Mouse (Mus musculus) heart, postnatal 36 days (tissue): Measurements from ENCODE around the gene Camk2b. TPM values are rescaled to one million over a fixed set of nuclear protein-coding genes. Genes with fewer than 3 reads are reported as not detected.
"Not testable (repeated sequence)": the region's sequence is repeated elsewhere in the genome, so short reads cannot be mapped to it uniquely, and the experiment has no call there.

Source experiments
- DNase-seq, 2 experiments: peaks; one replicate each; pipeline ENCODE4 v3.0.0; 2021 to 2022
- intact Hi-C: fragments of 180-260 bp; cut with DNase I; formaldehyde crosslinking; loops from one replicate; pipeline ENCODE4 v1.15.1; 2025
- total RNA-seq, 2 experiments: library from RNA; stranded (reverse); gene quantifications; 2 replicates each; pipeline ENCODE4 v1.2.3; 2021

The Camk2b gene
- 1 to 10 TPM; 6.0 to 8.1 TPM for total RNA-seq

DNA sequence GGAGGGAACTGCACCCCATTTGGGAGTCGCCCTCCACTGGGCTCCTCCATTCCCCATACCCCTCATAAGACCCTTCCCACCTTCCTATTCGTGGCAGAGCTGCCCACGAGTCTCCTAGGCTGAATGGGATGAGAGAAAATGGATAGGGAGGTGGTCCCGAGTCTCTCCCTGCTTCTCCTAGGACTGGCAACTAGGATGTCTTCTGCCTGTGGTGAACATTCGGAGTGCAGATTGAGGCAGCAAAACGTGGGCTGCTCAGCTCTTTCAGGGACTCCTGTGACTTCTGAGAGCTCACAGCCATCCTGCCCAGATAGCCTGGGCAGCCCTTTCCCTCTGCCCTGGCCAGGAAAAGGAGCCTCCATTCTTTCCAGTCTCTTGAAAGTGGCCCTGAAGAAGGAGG is at the start of gene Camk2b:
Gene Camk2b, minus strand, starts transcription at position 187 of the 400 bp plus-strand sequence.
- intact Hi-C loops, result no loop called here
- DNase-seq, result no peak

DNA sequence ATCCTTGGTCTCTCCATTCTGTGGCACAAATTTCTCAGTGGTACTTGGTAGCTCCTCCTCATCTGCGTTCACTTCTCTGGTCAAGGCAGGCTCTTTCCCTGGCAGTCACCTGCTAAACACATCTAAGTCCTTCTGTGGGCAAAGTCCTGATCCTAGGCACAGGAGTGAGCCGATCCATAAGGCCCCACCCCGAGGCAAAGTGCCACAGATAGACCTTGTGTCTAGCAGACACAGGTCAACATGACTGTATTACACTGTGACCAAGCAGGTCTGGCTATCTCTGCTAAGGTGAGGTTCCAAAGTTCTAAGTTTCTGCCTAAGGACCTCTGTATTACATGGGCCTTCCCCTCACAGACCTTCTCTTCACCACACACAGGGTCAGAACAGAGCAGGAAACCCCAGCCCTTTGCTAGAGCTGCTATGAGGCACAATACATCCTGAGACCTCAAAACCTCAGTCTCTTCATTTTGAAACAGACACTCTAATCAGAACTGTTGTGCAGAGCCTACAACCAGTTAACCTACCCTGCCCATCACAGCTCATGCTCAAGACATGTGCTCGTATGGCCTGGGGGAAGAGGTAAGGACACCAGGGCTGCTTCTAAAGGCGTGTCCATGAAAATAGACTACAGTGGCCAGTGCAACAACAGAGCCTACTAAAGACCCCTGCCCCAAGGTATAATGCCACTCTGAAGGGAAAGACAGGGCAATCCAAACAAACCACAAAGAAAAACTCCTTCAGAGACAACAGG is 45.7 kb upstream of the Camk2b start:
- intact Hi-C loops, result no loop called here

DNA sequence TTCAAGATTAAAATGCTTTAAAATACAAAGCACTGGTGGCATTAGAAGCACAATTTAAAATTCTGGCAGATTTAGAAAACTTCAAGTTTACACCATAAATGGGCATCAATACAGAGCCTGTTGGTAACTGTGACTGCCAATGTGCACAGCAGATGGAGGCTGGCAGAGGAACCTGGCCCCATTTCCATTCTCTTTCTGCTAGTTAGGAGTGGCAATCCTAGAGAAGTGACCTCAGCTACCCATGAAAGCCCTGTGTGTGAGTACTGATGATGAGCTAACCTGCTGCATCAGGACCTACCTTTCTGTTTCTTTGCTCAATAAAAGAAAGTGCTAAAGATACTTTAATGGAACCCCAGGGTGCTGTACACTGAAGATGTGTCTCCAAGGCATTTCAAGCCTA is 43.8 kb upstream of the Camk2b start:
- intact Hi-C loops, result no loop called here
- no peak for DNase-seq

More for the DNA sequence above, 45.7 kb upstream of the Camk2b start:
- DNase-seq, result no peak

DNA sequence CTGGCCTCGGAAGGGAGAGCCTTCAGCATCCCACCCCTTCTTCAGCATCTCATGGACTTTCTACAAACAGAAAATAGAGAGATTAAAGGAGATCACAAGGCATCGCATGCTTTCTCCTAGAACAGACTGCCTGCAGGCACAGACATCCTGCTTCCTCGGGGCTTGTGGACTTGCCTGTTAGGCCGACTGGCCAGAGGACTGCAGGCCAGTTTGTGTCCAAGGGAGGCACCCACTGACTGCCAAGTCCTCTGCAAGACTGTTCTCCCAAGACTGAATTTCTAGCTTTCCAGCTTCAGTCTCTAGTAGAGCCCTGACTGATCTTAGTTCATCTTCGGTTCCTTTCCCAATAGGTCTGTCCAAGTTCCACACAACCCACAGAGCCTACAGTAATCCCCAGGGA is 42.1 kb upstream of the Camk2b start:
- no peak for DNase-seq
- intact Hi-C loops, result no loop called here

DNA sequence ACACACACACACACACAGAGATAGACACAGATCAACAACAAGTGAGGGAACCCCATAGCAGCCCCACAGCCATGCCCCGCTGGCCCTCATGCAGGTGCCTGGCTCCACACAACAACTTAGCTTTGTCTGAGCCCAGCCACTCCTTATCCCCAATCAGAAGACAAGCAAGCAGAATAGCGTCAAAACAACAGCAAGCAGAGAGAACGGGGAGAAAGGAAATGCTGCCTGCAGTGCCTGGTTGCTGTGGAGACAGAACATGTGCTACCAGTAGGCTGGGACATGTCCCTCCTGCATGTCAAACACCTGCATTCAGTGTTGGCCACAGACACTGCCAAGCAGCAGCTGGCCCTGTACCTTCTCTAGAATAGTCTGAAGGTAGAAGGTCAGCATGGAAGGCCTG is 41.6 kb upstream of the Camk2b start:
- no peak for DNase-seq
- intact Hi-C loops, result no loop called here

DNA sequence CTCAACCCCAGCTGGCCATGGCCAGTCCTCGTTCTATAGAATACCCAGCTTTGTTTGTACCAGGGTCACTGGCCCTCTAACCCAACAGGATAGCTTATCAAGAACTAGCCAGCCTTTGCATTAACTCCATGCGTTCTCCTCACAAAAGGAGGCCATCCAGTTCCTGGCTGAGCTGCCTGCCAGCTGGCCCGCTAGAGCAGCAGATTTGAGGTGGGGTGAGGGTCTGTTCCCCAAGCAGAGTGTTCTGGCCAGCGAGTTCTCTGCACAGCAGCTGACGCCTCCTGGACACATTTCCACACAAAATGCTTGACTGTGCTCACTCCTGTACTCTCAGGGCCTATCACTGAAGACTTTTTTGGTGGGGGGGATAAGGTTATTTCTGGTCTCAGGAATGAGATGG is 38.6 kb upstream of the Camk2b start:
- intact Hi-C loops, result no loop called here
- DNase-seq, result no peak

DNA sequence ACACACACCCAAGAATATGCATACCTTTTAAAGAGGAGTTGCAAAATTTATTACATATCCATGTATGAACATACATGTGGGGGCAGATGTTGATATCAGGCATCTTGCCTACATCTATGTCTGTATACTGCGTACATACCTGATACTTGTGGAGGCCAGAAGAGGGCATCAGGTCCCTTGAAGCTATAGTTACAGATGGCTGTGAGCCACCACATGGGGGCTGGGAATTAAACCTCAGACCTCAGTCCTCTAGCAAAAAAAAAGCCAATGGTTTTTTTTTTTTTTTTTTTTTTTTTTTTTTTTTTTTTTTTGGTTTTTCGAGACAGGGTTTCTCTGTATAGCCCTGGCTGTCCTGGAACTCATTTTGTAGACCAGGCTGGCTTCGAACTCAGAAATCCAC is 30.5 kb upstream of the Camk2b start:
- intact Hi-C loops, DNase-seq: not testable (repeated sequence)

DNA sequence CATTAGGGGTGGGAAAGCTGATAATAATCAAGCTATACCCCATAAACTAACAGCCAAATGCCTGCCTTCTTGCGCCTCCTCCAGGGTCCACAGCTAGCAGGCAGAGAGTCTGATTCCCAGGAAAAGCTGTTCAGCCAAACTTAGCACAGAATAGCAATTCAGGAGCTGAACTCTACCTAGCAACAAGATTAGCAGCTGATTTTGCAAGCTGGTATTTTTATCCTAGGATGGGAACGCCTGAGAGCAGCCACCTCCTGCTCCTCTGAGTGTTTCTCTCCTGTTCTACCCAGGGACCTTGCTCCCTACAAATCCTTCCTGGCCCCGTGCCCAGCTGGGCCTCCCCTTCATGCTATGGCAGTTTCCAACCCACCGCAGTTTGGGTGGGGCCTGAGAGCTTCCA is 20.8 kb upstream of the Camk2b start:
- intact Hi-C loops, result no loop called here
- DNase-seq, result no peak

DNA sequence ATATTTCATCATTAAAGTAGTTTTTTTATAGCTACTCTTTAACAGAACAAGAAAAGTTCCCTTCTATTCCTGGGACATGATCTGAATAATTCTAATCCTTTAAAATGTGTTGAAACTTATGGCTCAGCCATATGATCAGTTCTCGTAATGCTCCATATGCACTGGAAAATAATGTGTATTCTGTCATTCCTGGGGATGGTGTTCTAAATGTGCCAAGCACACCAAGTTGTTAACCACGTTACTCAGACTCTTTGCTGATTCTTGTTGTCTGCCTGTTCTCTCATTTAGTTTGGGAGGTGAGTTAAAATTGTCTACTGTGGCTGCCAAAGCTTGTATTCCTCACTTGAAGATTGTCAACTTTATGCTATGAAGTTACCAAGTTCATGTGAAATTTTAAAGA is 12.6 kb upstream of the Camk2b start:
- DNase-seq, result no peak
- intact Hi-C loops, result no loop called here

DNA sequence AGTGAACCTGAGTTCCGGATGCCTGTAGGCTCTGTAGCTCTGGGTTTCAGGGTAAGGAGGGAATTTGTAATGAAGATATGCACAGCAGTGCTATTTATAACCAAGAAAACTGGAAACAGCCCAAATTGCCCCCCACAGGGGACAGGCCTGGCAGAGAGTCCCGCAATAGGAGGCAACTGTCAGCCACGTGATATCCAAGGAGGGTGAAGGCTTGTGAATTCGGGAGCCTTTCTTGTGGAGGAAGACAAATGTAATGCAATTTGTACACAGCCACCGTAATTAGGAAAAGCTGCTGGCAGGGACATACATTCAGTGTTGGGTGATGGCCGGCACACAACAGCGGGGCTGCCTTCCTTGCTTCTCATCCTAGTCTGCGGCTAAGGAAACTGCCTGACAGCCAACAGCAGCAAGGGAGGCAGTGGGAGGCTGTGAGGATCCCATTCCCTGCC is 9.5 kb upstream of the Camk2b start:
- no peak for DNase-seq
- intact Hi-C loops, result no loop called here

DNA sequence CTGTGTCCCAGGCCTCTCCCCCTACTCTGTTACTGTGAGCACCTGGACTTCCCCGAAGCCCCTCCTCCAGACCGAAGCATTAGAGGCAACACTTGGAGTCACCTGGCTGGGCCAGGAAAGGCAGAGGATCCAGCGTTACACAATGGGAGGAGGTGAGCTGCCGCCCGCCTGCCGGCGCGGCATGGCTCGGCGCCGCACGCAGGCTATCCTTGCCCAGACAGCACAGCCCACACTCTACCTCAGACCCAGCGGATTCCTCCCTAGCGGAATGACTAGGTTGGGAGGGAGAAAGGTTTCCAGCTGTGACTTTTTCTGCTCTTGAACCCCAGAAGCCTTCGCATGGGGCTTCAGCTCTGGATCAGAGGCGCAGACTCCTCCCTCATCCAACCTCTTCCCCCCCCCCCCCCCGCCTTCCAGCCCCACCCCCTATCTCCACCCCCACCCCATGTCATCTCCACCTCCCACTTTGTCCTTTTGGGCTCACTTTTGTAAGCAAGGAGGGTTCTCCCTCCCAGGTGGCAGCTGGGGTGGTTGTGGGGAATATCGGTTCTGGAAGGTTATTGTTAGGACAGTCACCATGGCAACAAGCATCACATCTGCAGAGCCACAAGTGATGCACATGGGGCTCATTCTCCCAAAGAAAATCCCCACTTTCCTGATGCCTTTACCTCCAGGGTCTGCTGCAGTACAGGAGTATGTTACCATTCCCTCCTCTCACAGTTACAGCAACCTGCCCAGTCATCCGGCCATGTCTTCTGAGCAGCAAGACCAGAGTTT is 2.2 kb upstream of the Camk2b start:
- no peak for DNase-seq
- intact Hi-C loops, result no loop called here

DNA sequence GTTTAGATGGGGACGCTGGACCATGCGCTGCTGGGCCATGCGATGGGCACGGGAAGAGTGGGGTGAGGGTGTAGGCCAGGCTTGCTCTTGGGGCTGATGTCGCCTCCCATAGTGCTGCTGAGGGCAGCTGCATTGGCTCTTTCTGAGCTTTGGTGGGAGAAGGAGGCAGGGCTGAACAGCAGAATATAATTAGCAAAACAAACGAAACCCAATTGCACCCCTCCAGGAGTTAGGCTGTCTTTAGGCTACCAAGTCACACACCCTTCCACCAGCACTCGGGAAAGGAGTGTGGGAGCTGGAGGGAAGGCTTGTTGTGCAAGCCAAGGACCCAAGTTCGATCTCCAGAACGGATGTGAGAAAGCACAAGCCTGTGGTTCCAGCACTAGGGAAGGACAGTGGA is 998 bp upstream of the Camk2b start:
- intact Hi-C loops, result no loop called here
- DNase-seq, result no peak

DNA sequence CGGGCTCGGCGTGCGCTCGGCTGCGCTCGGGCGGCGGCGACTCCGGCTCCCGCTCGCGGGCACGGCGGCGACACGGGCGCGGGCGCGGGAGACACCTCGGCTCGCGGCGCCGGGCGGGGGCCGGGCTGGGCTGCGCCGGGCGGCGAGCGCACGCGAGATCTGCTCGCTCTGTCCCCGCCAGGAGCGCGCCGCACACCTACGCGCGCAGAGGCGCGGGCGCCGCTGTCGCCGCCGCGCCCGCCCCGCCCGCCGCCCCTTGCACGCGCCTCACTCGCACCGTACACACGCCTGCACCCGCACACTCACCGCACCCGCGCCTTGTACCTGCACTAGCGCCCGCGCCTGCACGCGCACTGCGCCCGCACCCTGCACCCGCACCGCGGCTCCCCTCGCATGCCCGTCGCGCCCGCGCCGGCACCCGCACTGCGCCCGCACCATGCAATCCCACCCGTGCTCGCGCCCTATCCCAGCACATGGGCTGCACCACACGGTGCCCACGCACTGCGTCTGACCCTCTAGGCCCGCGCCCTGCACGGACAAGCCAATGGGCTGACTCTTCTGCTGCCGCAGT is 526 bp downstream of the Camk2b start:
- intact Hi-C loops, result no loop called here
- DNase-seq, result no peak

DNA sequence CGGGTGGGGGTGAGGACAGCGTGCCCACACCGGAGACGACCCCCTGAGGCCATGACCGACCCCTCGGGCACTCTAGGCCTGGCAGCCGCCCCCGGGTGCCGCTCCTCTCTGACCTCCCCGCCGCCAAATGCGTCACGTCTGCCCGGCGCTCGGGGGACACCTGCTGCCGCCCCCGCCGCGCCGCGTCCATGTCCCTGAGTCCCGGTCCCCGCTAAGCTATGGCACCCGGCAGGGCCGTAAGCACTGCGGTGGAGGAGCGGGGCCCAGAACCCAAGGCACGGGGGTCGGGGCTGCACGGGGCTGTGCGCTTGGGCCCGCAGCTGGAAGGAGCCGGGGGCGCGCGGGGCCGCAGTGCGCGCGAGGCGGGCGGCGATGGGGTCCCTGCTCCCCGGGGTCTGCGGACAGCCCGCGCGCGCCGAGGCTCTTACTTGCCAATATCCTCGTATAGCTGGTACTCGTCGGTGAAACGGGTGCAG is 1.1 kb downstream of the Camk2b start:
- intact Hi-C loops, result no loop called here
- no peak for DNase-seq

DNA sequence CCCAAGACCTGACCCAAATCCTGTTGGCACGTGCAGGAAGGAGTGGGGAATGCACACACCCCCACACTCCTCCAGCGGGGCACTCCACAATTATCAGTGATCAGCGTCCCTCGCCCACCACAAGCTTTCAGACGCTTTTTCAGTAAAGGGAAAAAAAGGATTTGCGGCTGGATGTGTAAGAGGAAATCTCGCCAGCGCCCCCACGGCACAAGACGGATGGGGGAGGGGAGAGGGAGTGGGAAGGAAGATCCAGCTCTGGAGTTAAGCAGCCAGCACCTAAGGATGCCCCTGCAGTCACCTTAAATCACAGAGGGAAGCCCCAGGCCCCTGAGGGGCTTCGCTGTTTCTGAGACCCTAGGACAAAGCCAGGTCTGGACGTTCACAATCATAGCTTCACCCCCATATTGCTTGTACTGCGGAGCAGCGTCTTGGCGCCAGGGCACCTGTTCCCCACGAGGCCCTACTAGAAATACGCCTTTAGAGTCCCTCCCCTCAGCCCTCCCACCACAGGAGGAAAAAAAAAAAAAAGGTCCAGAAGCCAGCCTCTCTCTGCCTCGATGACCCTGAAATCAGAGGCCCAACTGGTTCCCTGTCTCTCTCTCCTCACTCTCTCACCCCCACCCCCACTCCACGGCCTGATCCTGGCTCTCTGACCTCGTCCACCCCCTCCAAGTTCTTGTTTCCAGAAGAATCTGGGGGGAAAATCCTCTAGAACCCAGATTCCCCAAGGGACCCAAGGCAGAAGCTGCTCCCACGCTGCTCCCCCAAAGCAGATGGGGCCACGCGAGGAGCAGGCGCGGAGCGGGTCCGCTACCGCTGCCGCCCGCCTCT is 1.7 kb downstream of the Camk2b start:
- no peak for DNase-seq
- intact Hi-C loops, result no loop called here

DNA sequence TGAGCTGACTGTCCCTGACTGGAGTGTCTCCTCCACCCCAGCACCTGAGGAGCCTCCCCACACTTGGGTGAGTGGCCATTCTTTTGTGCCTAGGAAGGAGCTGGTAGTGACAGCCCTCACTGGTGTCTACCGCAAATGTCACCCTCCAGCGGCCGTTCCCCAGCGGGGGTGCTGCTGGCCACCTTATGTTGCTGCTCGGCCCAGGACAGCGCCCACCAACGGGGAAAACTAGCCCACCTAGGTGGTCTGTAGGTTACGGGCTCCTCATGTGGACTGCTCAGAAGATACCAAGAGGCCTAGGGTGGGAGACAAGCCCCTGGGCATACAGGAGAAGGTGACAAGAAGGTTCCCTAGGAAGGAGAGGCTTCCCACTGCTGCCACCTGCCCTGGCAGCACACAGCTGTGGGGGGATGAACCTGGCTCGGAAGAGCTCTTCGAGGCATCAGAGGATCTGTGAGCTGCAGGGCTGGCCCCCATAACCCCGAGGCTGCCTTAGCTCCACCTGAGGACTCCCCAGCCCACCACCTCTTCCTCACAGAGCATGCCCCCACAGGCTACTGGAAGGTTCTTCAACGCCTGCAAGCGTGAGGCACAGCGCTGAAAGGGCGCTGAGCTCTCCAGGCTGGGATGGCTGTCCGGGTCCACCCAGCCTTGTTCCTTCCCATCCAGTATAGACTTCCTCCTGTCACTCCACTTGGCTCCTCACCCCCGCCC is 2.5 kb downstream of the Camk2b start:
- intact Hi-C loops, result no loop called here

DNA sequence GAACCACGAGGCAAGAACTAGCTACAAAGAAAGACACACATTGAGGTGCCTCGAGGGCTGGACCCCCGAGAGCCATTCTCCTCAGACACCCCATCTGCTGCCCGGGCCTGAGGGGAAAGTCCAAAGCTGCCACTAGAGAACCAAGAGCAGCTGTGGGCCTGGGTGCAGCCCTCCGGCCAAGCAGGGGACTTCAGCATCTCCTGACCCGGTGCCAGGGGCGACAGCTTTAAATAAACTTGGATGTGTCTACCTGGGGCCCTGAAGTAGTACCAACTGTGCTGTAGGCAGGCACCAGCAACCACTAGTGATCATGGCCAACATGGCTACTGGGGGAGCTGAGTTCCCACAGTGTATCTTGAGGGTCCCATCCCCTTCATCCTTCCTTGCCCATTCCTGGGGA is 3.1 kb downstream of the Camk2b start:
- intact Hi-C loops, result no loop called here
- DNase-seq, result no peak

More for the DNA sequence above, 2.5 kb downstream of the Camk2b start:
- DNase-seq, result no peak

DNA sequence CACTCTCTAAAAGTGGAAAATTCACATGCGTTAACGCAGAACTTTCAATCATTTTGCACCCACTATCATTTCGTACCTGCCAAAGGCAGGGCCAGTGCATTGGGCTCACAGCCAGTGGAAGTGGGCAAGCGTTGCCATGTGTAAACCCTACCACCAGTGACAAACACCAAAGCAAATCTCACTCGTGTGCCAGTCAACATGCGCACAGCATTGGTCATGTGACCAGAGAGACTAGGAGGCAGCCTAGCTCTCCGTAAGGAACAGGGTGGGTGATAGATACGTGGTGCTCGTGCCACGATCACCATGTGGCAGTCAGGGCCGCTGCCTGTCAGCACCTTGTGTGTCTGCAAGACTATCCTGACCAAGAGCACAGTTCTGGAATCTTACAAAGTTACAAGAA is 3.8 kb downstream of the Camk2b start:
- intact Hi-C loops, result no loop called here
- no peak for DNase-seq

DNA sequence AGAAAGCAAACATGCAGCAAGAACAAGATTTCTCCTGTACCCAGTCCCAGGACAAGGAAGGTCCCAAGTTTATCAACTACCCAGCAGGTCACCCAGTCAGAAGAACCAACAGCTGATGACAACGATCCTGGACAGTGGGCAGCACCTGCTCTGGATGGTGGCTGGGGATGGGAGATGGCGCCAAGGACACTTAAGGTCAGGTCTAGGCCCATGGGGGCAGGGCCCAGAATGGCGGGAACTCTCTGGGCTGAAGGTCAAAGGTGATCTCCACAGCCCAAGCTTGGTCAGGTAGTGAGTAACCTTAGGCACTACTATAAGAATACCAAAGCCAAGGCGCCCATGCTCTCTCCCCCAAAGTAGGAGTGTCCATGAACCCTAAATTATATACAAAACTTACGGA is 4.3 kb downstream of the Camk2b start:
- intact Hi-C loops, result no loop called here
- no peak for DNase-seq

DNA sequence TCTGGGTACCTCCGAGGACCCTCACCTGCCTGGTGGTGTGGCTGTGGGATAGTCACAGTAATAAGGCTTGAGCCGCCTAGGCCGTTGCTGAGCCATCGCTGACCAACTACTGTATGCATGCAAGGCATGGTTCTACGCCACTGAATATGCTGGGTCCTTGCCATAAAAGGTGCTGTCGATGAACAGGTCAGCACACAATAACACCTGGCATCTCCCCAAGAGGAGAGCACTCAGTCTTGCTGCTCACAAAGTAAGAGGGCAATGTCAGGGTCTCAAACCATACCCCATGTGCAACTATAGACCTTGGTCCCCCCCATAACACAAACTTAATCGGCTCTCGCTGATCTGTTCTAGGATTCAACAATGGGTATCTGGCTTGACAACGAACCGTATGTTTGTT is 7.0 kb downstream of the Camk2b start:
- DNase-seq, result no peak
- intact Hi-C loops, result no loop called here
